Mouse (Mus musculus) hindbrain, postnatal 0 days (tissue): ENCODE data around the gene Socs4. TPM values are rescaled to one million over a fixed set of nuclear protein-coding genes. Genes with fewer than 3 reads are reported as not detected.
A peak's percentile ranks its signal among the peaks of the same experiment; 100 is the strongest.

ENCODE experiments used
- ATAC-seq: fragments of 200-750 bp; cut with Nextera tagmentation; 2 replicates; pipeline ENCODE4 v1.8.0; 2017; ENCODE audit warnings: mild to moderate bottlenecking, moderate TSS enrichment, moderate library complexity
- DNase-seq: peaks from one replicate; pipeline ENCODE4 v3.0.0-alpha.2; 2015; ENCODE audit warnings: low spot score
- H3K27ac ChIP-seq: fragments of 300-500 bp; sonication (generic); 2 replicates; pipeline ENCODE4 v1.5.1; 2014; ENCODE audit warnings: mild to moderate bottlenecking
- H3K27me3 ChIP-seq: fragments of 300-500 bp; sonication (generic); 2 replicates; pipeline ENCODE4 v1.6.1; 2014; ENCODE audit warnings: low read length, mixed read lengths; ENCODE audit not compliant: insufficient read depth
- H3K36me3 ChIP-seq: fragments of 300-500 bp; sonication (generic); 2 replicates; pipeline ENCODE4 v1.6.1; 2014; ENCODE audit warnings: low read length, mixed read lengths; ENCODE audit not compliant: insufficient read depth
- H3K4me1 ChIP-seq: fragments of 300-500 bp; sonication (generic); 2 replicates; pipeline ENCODE4 v1.6.1; 2014; ENCODE audit warnings: antibody characterized with exemption, low read length, mixed read lengths; ENCODE audit not compliant: insufficient read depth
- H3K4me2 ChIP-seq: fragments of 300-500 bp; sonication (generic); 2 replicates; pipeline ENCODE4 v1.6.1; 2014; ENCODE audit warnings: low read depth, mild to moderate bottlenecking, low read length, moderate library complexity, mixed read lengths
- H3K4me3 ChIP-seq: fragments of 300-500 bp; sonication (generic); 2 replicates; pipeline ENCODE4 v1.5.1; 2014; ENCODE audit warnings: low read length
- H3K9ac ChIP-seq: fragments of 300-500 bp; sonication (generic); replicated peaks from 2 replicates; pipeline ENCODE4 v1.6.1; 2014; ENCODE audit warnings: mild to moderate bottlenecking, low read length, moderate library complexity, mixed read lengths
- H3K9me3 ChIP-seq: fragments of 300-500 bp; sonication (generic); 2 replicates; pipeline ENCODE4 v1.6.1; 2016; ENCODE audit warnings: low read length, mixed read lengths
- CTCF ChIP-seq: IDR thresholded peaks from 2 replicates; pipeline ENCODE4 v1.5.1; 2016; ENCODE audit warnings: antibody characterized with exemption, control low read depth, low read depth
- WGBS: fragments of 180-500 bp; shearing (Covaris S2); extraction: QIAGEN DNeasy Blood & Tissue Kit; methylation state at CpG from one replicate; pipeline ENCODE4 v1.1.7; 2014; 5-methylcytosine and 5-hydroxymethylcytosine counted together
- polyA plus RNA-seq: library from polyadenylated mRNA; unstranded; fragments of >200 nt; fragmentation: Nextera tagmentation; extraction: Ambion mirVana; gene quantifications from 2 replicates; pipeline ENCODE4 v1.2.1, GENCODE M21; 2015
- total RNA-seq: library from RNA; depleted of rRNA; stranded (reverse); fragments of >200 nt; gene quantifications from 2 replicates; pipeline ENCODE4 v1.2.3, GENCODE M21; 2014

Gene Socs4
- total and polyA plus RNA-seq, 2 experiments from 2014 or later = 2.8 to 5.6 TPM

GRCm38 (mm10) chr14:47269056-47269455 lies 7.7 kb upstream of the Socs4 start:
- no peak for DNase-seq
- H3K4me3 ChIP-seq = no peak overlapping the region
- no peak for ATAC-seq
- 97% methylated on average over 4 of the region's 4 CpGs for WGBS
- H3K4me2 ChIP-seq = no peak overlapping the region
- no peaks in the 10 kb centered on the region for H3K4me1 ChIP-seq
- H3K9ac ChIP-seq = no peak overlapping the region
- H3K27me3 ChIP-seq = no peaks in the 10 kb centered on the region
- peaks cover 27% of the 10 kb centered on the region for H3K36me3 ChIP-seq
- no peaks in the 10 kb centered on the region for H3K9me3 ChIP-seq
- H3K27ac ChIP-seq = no peak overlapping the region
- no peak for TF ChIP-seq CTCF

GRCm38 (mm10) chr14:47269706-47270105 lies 7.0 kb upstream of the Socs4 start:
- WGBS = 98% methylated on average over 2 of the region's 2 CpGs
- no peaks in the 10 kb centered on the region for H3K9me3 ChIP-seq
- TF ChIP-seq CTCF = no peak
- H3K4me1 ChIP-seq = no peaks in the 10 kb centered on the region
- no peak overlapping the region for H3K4me2 ChIP-seq
- DNase-seq = no peak
- H3K27ac ChIP-seq = no peak overlapping the region
- H3K4me3 ChIP-seq = no peak overlapping the region
- H3K27me3 ChIP-seq = no peaks in the 10 kb centered on the region
- no peak overlapping the region for H3K9ac ChIP-seq
- no peak for ATAC-seq
- peaks cover 27% of the 10 kb centered on the region for H3K36me3 ChIP-seq

- no peak overlapping the region for H3K9ac ChIP-seq
- no peak overlapping the region for H3K4me3 ChIP-seq
- 70% methylated on average over 3 of the region's 3 CpGs for WGBS
- TF ChIP-seq CTCF = no peak
- H3K9me3 ChIP-seq = no peaks in the 10 kb centered on the region
- DNase-seq (no peak), ATAC-seq (no peak)
- H3K4me1 ChIP-seq = no peaks in the 10 kb centered on the region
- H3K4me2 ChIP-seq = no peak overlapping the region
- H3K27me3 ChIP-seq = no peaks in the 10 kb centered on the region
- H3K27ac ChIP-seq = no peak overlapping the region
- H3K36me3 ChIP-seq = peaks cover 6% of the 10 kb centered on the region
Observed at GRCm38 (mm10) chr14:47273751-47274150, 3.0 kb upstream of the Socs4 start.

GRCm38 (mm10) chr14:47275417-47275816 lies 1.3 kb upstream of the Socs4 start:
- Histone ChIP-seq H3K27ac (no peak overlapping the region), H3K36me3 (no peaks in the 10 kb centered on the region), H3K27me3 (no peaks in the 10 kb centered on the region), H3K9ac (no peak overlapping the region), H3K4me2 (peak overlapping the region; percentile 56), H3K9me3 (no peaks in the 10 kb centered on the region), H3K4me3 (peak overlapping the region; percentile 95), H3K4me1 (no peaks in the 10 kb centered on the region)
- 17% methylated on average over 3 of the region's 3 CpGs for WGBS
- ATAC-seq (no peak), DNase-seq (peak; percentile 8)
- peak; percentile 19; the same call in 1 of the 2 replicates for TF ChIP-seq CTCF

- WGBS = 2% methylated on average over 22 of the region's 22 CpGs
- DNase-seq (peak; percentile 17), ATAC-seq (peak; percentile 1; the same call in 1 of the 2 replicates)
- H3K4me1 ChIP-seq = no peaks in the 10 kb centered on the region
- H3K4me2 ChIP-seq = peak overlapping the region; percentile 56
- H3K27me3 ChIP-seq = no peaks in the 10 kb centered on the region
- peak overlapping the region; percentile 95 for H3K27ac ChIP-seq
- H3K9ac ChIP-seq = peak overlapping the region; percentile 83
- H3K9me3 ChIP-seq = no peaks in the 10 kb centered on the region
- peak; percentile 14 for TF ChIP-seq CTCF
- no peaks in the 10 kb centered on the region for H3K36me3 ChIP-seq
- H3K4me3 ChIP-seq = peak overlapping the region; percentile 95
Observed at GRCm38 (mm10) chr14:47276036-47276603, 611 bp upstream of the Socs4 start.

GRCm38 (mm10) chr14:47279058-47279457 lies 2.3 kb downstream of the Socs4 start:
- Histone ChIP-seq H3K9me3 (no peaks in the 10 kb centered on the region), H3K27me3 (no peaks in the 10 kb centered on the region), H3K36me3 (no peaks in the 10 kb centered on the region), H3K4me1 (no peaks in the 10 kb centered on the region), H3K27ac (no peak overlapping the region), H3K4me2 (no peak overlapping the region), H3K4me3 (no peak overlapping the region), H3K9ac (no peak overlapping the region)
- no peak; the same call in 1 of the 2 replicates for TF ChIP-seq CTCF
- DNase-seq (no peak), ATAC-seq (no peak)
- 87% methylated on average over 2 of the region's 2 CpGs for WGBS

GRCm38 (mm10) chr14:47281535-47281934 lies 4.8 kb downstream of the Socs4 start:
- WGBS = 97% methylated on average over 4 of the region's 4 CpGs

More at GRCm38 (mm10) chr14:47281535-47281934, 4.8 kb downstream of the Socs4 start:
- H3K27me3 ChIP-seq = no peaks in the 10 kb centered on the region
- no peak overlapping the region for H3K4me3 ChIP-seq
- H3K4me2 ChIP-seq = no peak overlapping the region
- no peak overlapping the region for H3K27ac ChIP-seq
- no peak overlapping the region for H3K9ac ChIP-seq
- no peak for TF ChIP-seq CTCF
- H3K36me3 ChIP-seq = no peaks in the 10 kb centered on the region
- DNase-seq (no peak), ATAC-seq (no peak)
- H3K9me3 ChIP-seq = no peaks in the 10 kb centered on the region
- H3K4me1 ChIP-seq = no peaks in the 10 kb centered on the region
